In the genomic region with DNA sequence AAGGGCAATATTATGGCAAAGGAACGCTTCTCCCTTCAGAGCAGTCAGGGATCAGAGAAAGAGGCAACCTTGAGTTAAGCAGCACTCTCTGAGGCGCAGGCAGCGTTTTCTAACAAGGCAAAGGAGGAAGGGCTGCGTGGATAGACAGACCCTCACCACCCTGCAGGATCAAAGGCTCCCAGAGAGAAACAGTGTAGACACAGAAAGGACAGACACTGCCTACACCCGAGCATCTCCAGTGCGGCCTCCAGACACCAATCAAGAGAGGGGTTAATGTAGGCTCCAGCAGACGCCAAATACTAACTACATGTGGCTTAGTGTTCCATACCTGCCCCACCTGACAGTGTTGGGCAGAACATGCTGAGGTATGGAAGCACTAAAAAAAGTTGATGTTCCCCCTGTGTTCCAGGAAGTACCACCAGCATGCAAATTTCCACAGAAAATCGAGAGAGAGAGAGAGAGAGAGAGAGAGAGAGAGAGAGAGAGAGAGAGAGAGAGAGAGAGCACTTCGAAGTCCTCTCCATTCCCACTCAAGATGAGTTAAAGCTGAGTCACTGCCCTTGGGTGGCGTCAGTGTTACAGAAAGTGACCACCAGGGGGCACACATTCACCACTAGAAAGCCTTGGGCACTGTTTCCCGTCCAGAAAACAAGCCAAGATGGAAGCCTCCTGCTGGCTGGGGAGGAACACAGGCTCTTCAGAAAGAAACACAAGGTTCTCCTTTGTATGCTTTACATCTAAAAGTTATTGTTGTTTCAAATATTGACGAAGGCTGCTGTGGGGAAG, we compare ENCODE assay signal across 8 mouse cellular contexts. TPM values are rescaled to one million over a fixed set of nuclear protein-coding genes. Genes with fewer than 3 reads are reported as not detected.
A peak's percentile ranks its signal among the peaks of the same experiment; 100 is the strongest.
DNase-seq lines count a peak whose midpoint lies in the region; ATAC-seq and TF ChIP-seq lines count a peak whose summit lies in the region.

No protein-coding gene starts in this region.

- peak; percentile 94 for TF ChIP-seq CTCF in bone marrow, adult 2 months (IDR thresholded peaks at IDR 0.05; ENCODE audit: control insufficient read depth, insufficient read depth, low read length)
- peak; percentile 74 for TF ChIP-seq CTCF in embryonic fibroblast, embryonic 13.5 days (IDR thresholded peaks at IDR 0.05; ENCODE audit: borderline replicate concordance, insufficient read depth, low read length)
- peak; percentile 97; the same call in 1 of the 2 replicates for TF ChIP-seq CTCF in small intestine, adult 2 months (IDR thresholded peaks at IDR 0.05; ENCODE audit: extremely low read depth, insufficient read length, insufficient replicate concordance, low read depth, low read length)

- no peak overlapping the region for H3K27ac ChIP-seq in heart, embryonic 11.5 days (ENCODE audit: low read depth, low read length)
- no peak overlapping the region for H3K27ac ChIP-seq in bone marrow, adult 2 months (ENCODE audit: control insufficient read depth, insufficient read depth, low read depth, low read length, poor library complexity)
- H3K27ac ChIP-seq in embryonic fibroblast, embryonic 13.5 days (ENCODE audit: insufficient read depth, low read length), result no peak overlapping the region
- no peak overlapping the region for H3K27ac ChIP-seq in small intestine, adult 2 months (ENCODE audit: insufficient read depth, low read depth, low read length)

- peak; percentile 83 to 90 for DNase-seq in heart, adult 18-20 months
- DNase-seq in heart, postnatal 14 days, result peak; percentile 80 to 89
- DNase-seq in layer of hippocampus, postnatal 14 days (ENCODE audit: low spot score in 2 of 2), result peak; percentile 73 to 84
- peak; percentile 89 for DNase-seq in lung, postnatal 14 days

- no peaks in the 10 kb centered on the region for H3K36me3 ChIP-seq in heart, embryonic 11.5 days (ENCODE audit: control insufficient read depth, insufficient read depth, low read length)
- no peaks in the 10 kb centered on the region for H3K36me3 ChIP-seq in small intestine, adult 2 months (ENCODE audit: control insufficient read depth, insufficient read depth, low read length)

- H3K9ac ChIP-seq in heart, embryonic 11.5 days (ENCODE audit: low read depth, low read length), result no peak overlapping the region

- H3K4me3 ChIP-seq in heart, embryonic 11.5 days (ENCODE audit: low read depth, low read length), result no peak overlapping the region
- no peak overlapping the region for H3K4me3 ChIP-seq in bone marrow, adult 2 months (replicated peaks; ENCODE audit: control insufficient read depth, low read depth, low read length)
- H3K4me3 ChIP-seq in embryonic fibroblast, embryonic 13.5 days (ENCODE audit: insufficient read depth, low read length), result no peak overlapping the region
- no peak overlapping the region for H3K4me3 ChIP-seq in small intestine, adult 2 months (ENCODE audit: low read depth, low read length)

- peaks cover 15% of the 10 kb centered on the region for H3K27me3 ChIP-seq in heart, embryonic 11.5 days (ENCODE audit: control insufficient read depth, insufficient read depth, low read length)
- no peaks in the 10 kb centered on the region for H3K27me3 ChIP-seq in small intestine, adult 2 months (ENCODE audit: control insufficient read depth, insufficient read depth, low read length)

- no peaks in the 10 kb centered on the region for H3K4me1 ChIP-seq in heart, embryonic 11.5 days (ENCODE audit: control insufficient read depth, insufficient read depth, low read length)
- H3K4me1 ChIP-seq in bone marrow, adult 2 months (ENCODE audit: control insufficient read depth, insufficient read depth, low read length), result no peaks in the 10 kb centered on the region; the same call in 1 of the 2 replicates
- no peaks in the 10 kb centered on the region for H3K4me1 ChIP-seq in embryonic fibroblast, embryonic 13.5 days (ENCODE audit: control insufficient read depth, insufficient read depth, low read length)
- no peaks in the 10 kb centered on the region for H3K4me1 ChIP-seq in small intestine, adult 2 months (ENCODE audit: control insufficient read depth, insufficient read depth, insufficient read length, low read length)

- H3K9me3 ChIP-seq in heart, embryonic 11.5 days (replicated peaks; ENCODE audit: control insufficient read depth, low read length), result no peaks in the 10 kb centered on the region

- WGBS in heart, embryonic 11.5 days (ENCODE audit: insufficient replicate concordance), result 27% methylated on average over 12 of the region's 12 CpGs
- 31% methylated on average over 12 of the region's 12 CpGs for WGBS in bone marrow, adult 2 months
- 30% methylated on average over 12 of the region's 12 CpGs for WGBS in small intestine, adult 2 months

- no peak overlapping the region for H3K4me2 ChIP-seq in heart, embryonic 11.5 days

- ATAC-seq in heart, embryonic 11.5 days (replicated peaks; ENCODE audit: insufficient number of reproducible peaks, low FRiP score, low TSS enrichment), result no peak

- TF ChIP-seq POLR2A in bone marrow, adult 2 months (IDR thresholded peaks at IDR 0.05; ENCODE audit: borderline replicate concordance, control insufficient read depth, low read depth, low read length), result no peak
- TF ChIP-seq POLR2A in embryonic fibroblast, embryonic 13.5 days (IDR thresholded peaks at IDR 0.05; ENCODE audit: low read depth, low read length), result no peak
- TF ChIP-seq POLR2A in small intestine, adult 2 months (IDR thresholded peaks at IDR 0.05; ENCODE audit: low read depth, low read length), result no peak

- intact Hi-C loops in heart, postnatal 14 days (cut with DNase I), result loop anchor here (1.0 to 5.0 kb wide), 3 partner anchors 25 to 127 kb away; no protein-coding TSS in a partner anchor

RNA-seq across cellular contexts. Expression of a gene that starts 18.5 kb away (rescaled TPM):
- total RNA-seq in heart, adult 18-20 months (2021), result not detected
- polyA plus RNA-seq in heart, embryonic 11.5 days (2014; fragmentation: Nextera tagmentation; extraction: Ambion mirVana), result not detected in 2 replicates
- not detected in 2 replicates for polyA plus RNA-seq in bone marrow, adult 2 months (2011; ENCODE audit: insufficient read depth, insufficient read length, low replicate concordance, missing spikeins)
- not detected in 2 replicates for polyA plus RNA-seq in embryonic fibroblast, embryonic 13.5 days (2011; ENCODE audit: insufficient read length, low read depth, missing spikeins)
- not detected for total RNA-seq in heart, postnatal 14 days (2021)
- not detected for total RNA-seq in layer of hippocampus, postnatal 14 days (2021)
- polyA plus RNA-seq in small intestine, adult 2 months (2012; rRNA removed), result 12.3 and 24.9 TPM in 2 replicates

RNA-seq across cellular contexts. Expression of a gene that starts 44.0 kb away (rescaled TPM):
- 10 to 100 TPM; 27.1 to 28.0 TPM for total RNA-seq in heart, adult 18-20 months (2021)
- polyA plus RNA-seq in heart, embryonic 11.5 days (2014; fragmentation: Nextera tagmentation; extraction: Ambion mirVana), result 5.7 and 9.5 TPM in 2 replicates
- polyA plus RNA-seq in bone marrow, adult 2 months (2011; ENCODE audit: insufficient read depth, insufficient read length, low replicate concordance, missing spikeins), result 55.6 and 92.8 TPM in 2 replicates
- polyA plus RNA-seq in embryonic fibroblast, embryonic 13.5 days (2011; ENCODE audit: insufficient read length, low read depth, missing spikeins), result 16.0 and 16.5 TPM in 2 replicates
- total RNA-seq in heart, postnatal 14 days (2021), result 10 to 100 TPM; 21.6 to 25.4 TPM
- 10 to 100 TPM; 35.8 to 39.1 TPM for total RNA-seq in layer of hippocampus, postnatal 14 days (2021)
- polyA plus RNA-seq in small intestine, adult 2 months (2012; rRNA removed), result 41.0 and 74.2 TPM in 2 replicates

RNA-seq across cellular contexts. Expression of a gene that starts 58.8 kb away (rescaled TPM):
- total RNA-seq in heart, adult 18-20 months (2021), result 1 to 10 TPM; 2.1 to 2.4 TPM
- 9.1 and 10.6 TPM in 2 replicates for polyA plus RNA-seq in heart, embryonic 11.5 days (2014; fragmentation: Nextera tagmentation; extraction: Ambion mirVana)
- 4.4 and 8.0 TPM in 2 replicates for polyA plus RNA-seq in bone marrow, adult 2 months (2011; ENCODE audit: insufficient read depth, insufficient read length, low replicate concordance, missing spikeins)
- polyA plus RNA-seq in embryonic fibroblast, embryonic 13.5 days (2011; ENCODE audit: insufficient read length, low read depth, missing spikeins), result 12.8 and 15.2 TPM in 2 replicates
- 1 to 10 TPM; 4.6 to 4.8 TPM for total RNA-seq in heart, postnatal 14 days (2021)
- 10 to 100 TPM; 26.9 to 29.6 TPM for total RNA-seq in layer of hippocampus, postnatal 14 days (2021)
- polyA plus RNA-seq in small intestine, adult 2 months (2012; rRNA removed), result 16.3 and 23.3 TPM in 2 replicates

Comparison
In these comparisons a context has a peak if more than half of its experiments do, and no peak if none do; other contexts are left out.
1. RNA of a gene that starts 18.5 kb away (polyA plus RNA-seq): 12.3 to 24.9 TPM in small intestine, adult 2 months; not detected in heart, embryonic 11.5 days, not detected in bone marrow, adult 2 months and not detected in embryonic fibroblast, embryonic 13.5 days; every median in the first group is over 10 times any median in the second.
2. Peak in every context shown above with its lines, with median percentiles within 50 percentile points of each other: DNase-seq and CTCF ChIP-seq.